ENCODE assay signal across 9 mouse cellular contexts in the genomic region with DNA sequence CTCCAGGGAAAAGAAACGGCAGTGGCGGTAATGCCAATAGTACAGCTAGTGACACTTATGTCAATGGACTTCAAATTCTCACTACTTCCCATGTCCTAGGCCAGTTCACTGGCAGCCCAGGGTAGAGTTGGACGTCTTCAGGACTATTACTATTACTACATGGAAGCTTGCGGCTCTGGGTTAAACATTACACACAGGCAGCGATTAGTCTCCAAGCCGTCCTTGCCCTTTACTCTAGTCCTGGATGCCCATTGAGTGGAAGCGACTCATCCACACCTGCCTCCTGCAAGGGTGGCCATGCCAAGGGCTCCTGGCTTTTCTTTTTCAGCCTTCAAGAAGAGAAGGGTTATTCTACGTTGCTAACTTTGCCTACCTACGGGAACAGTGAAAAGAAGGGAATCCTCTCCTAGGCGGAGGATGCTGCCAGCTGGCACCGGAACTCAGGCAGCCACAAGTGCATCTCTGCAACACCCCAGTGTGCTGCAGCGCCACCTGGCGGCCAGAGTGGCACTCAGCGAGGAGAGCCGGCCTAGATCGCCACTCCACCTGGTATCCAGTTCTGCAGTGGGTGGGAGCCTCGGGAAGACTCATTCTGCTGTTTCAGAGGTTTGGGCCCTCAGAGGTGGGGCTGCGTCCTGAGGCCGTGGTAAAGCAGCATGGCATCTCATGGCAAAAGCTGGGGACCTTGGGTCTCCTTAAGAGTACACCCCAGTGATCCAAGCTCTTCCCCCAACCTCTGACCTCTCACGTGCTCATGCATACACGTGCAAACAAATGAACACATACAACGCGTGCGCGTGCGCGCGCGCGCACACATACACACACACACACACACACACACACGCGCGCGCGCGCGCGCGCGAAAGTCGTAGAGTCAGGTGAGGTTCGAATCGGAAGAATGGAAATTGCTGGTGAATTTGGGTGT. TPM values are rescaled to one million over a fixed set of nuclear protein-coding genes. Genes with fewer than 3 reads are reported as not detected.
DNase-seq lines count a peak whose midpoint lies in the region; ATAC-seq and TF ChIP-seq lines count a peak whose summit lies in the region.
"Had no signal": no experiment of that assay in that cellular context is flagged by ENCODE, and none has a peak within 500 bp of the region (broad histone marks: within the 10 kb centered on the region; RNA-seq: fewer than 3 reads in every experiment).

No protein-coding gene starts in this region.

- peak; percentile 95 for DNase-seq in ZHBTc4 (ENCODE audit: low read depth, low spot score)
- DNase-seq in cerebellum, postnatal 36 days: peak; percentile 86 to 88
- DNase-seq in gastrocnemius, adult 2 months: peak; percentile 93
- DNase-seq in induced T-regulatory cell, adult 2 months (ENCODE audit: low read depth): peak; percentile 90
- DNase-seq in left cerebral cortex, adult 2 months (ENCODE audit: extremely low spot score in 1 of 2, low spot score in 2 of 2): peak; percentile 88 to 96
- peak; percentile 90 for DNase-seq in right cerebral cortex, adult 18-20 months
- peak; percentile 88 for DNase-seq in urinary bladder, adult 2 months (ENCODE audit: low spot score)

- H3K4me3 ChIP-seq in gastrocnemius, adult 2 months: peak overlapping the region; percentile 45
- peak overlapping the region; percentile 21; the same call in 1 of the 2 replicates for H3K4me3 ChIP-seq in left cerebral cortex, adult 2 months

- peak; percentile 89 for ATAC-seq in megakaryocyte, adult 5-6 weeks (ENCODE audit: poor library complexity, severe bottlenecking)

- no peak overlapping the region for H3K27ac ChIP-seq in gastrocnemius, adult 2 months
- H3K27ac ChIP-seq in left cerebral cortex, adult 2 months: no peak overlapping the region

- no peak; the same call in 1 of the 2 replicates for TF ChIP-seq CTCF in gastrocnemius, adult 2 months (IDR thresholded peaks at IDR 0.05)
- TF ChIP-seq CTCF in left cerebral cortex, adult 2 months (IDR thresholded peaks at IDR 0.05): peak; percentile 99

- intact Hi-C loops in gastrocnemius, adult 2 months (cut with DNase I): loop anchor here (1.0 to 2.0 kb wide), 2 partner anchors 160 to 336 kb away; no protein-coding TSS in a partner anchor
- intact Hi-C loops in left cerebral cortex, adult 2 months (cut with DNase I): loop anchor here (1.0 to 5.0 kb wide), 4 partner anchors 80 to 335 kb away; partner anchors contain the start of gene Ralgps2

RNA-seq across cellular contexts. Expression of gene Tex35, which starts 31.4 kb away (rescaled TPM):
- not detected for total RNA-seq in gastrocnemius, adult 2 months (2021)
- total RNA-seq in left cerebral cortex, adult 2 months (2021): not detected
- total RNA-seq in megakaryocyte, adult 5-6 weeks (2015): not detected in 2 replicates
- total RNA-seq in megakaryocyte, adult 5-6 weeks (2017): not detected in 2 replicates
- polyA plus RNA-seq in urinary bladder, adult 2 months (2012; rRNA removed): not detected in 2 replicates
- polyA plus RNA-seq: neural tube, embryonic 14.5 days had no signal
